Mouse (Mus musculus) liver, embryonic 14.5 days (tissue): ENCODE measurements around the gene Dnah11.

ENCODE experiments used
- CTCF ChIP-seq: IDR thresholded peaks from 2 replicates; pipeline ENCODE4 v1.5.1; 2016; ENCODE audit warnings: antibody characterized with exemption, low read depth, control low read depth
- EP300 ChIP-seq: IDR thresholded peaks from 2 replicates; pipeline ENCODE4 v1.6.1; 2016; ENCODE audit warnings: antibody characterized with exemption, low read depth

DNA sequence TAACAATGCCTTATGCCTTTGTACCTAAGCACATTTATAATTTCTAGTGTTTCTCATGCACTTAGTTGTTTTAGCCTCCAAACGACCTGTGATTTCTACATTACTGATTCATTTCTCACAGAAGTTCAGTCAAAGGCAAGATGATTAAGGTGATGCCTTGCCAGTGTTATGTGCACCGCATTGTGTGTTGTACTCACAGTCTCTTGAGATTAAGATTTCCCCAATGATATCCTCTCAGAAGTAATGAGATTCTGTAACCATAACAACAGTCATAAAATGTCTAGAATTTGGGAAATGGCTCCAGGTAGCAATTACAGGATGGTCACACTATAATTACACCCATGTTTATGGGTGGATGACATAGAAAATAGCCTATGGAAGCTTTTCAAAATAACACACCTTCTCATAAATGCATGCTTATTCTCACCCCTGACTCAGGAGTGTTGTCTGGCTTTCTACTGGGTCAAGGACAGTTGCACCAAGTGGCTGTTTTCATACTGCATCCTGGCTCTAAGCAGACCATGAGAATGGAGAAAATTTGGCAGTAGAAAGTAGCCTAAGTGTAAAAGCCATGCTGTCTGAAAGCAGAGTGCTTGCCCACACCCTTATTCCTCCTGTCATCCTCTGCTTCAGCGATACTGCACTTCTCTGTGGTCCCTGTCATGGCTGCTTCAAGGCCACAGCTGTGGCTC lies 126.5 kb downstream of the Dnah11 start:
- TF ChIP-seq CTCF (no peak), EP300 (no peak)
